Mouse (Mus musculus): ENCODE data around the gene Them7. TPM values are rescaled to one million over a fixed set of nuclear protein-coding genes. Genes with fewer than 3 reads are reported as not detected.

Gene Them7
- not detected in 2 replicates for polyA plus RNA-seq (2016; fragmentation: Nextera tagmentation; extraction: Ambion mirVana)

DNA sequence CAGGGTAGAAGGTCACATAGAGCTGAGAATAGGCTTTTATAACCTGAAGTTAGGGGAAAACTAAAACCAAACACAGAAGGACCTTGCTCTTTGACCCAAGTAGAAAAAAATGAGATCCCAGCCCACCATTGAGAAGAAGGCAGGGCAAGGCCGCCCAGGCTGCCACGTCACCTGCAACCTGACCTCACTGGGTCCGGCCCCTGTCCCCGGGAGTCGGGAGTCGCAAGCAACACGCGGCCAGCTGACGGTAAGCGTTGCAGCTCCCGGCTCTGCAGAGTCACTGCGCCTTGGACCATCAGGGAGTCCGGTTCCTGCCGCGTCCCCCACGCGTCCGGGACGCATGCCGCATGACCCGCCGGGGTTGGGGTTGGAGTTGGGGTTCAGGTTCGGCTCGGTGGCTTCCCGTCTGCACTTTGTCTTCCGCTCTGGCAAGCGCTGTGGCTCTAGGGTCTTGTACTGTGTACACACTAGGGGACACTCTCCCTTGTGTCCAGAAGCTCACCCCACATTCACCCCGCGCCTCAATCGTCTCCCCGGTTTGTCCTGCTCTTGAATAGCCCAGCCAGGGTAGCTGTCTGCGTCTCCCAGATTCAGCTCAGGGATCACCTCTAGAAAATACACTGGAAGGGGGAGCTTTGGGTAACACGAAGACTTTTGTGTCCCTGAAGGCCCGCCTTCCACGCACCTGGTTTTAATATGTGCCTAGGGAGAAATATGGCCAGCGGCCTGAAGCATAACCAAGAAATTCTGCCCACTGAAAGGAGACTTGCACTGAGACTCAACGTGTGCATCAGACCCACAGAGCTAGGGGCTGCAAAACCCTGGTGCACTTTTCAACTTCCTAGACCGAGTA lies at the start of gene Them7:
TSS of gene Them7 (plus strand) at position 187 of the 853 bp plus-strand sequence.
- Histone ChIP-seq H3K4me2 (peak within 1 kb of the TSS; percentile 67), H3K9me3 (no peaks in the 10 kb centered on the region), H3K9ac (peak within 1 kb of the TSS; percentile 45; the same call in 1 of the 2 replicates), H3K4me1 (peaks cover 10% of the 10 kb centered on the region), H3K4me3 (replicated peaks) (peak within 1 kb of the TSS; percentile 35), H3K27ac (no peak within 1 kb of the TSS), H3K36me3 (replicated peaks) (no peaks in the 10 kb centered on the region), H3K27me3 (peaks cover 45% of the 10 kb centered on the region)
- 2% methylated on average over 38 of the region's 38 CpGs for WGBS
- ATAC-seq (ENCODE audit: low FRiP score) = no peak

DNA sequence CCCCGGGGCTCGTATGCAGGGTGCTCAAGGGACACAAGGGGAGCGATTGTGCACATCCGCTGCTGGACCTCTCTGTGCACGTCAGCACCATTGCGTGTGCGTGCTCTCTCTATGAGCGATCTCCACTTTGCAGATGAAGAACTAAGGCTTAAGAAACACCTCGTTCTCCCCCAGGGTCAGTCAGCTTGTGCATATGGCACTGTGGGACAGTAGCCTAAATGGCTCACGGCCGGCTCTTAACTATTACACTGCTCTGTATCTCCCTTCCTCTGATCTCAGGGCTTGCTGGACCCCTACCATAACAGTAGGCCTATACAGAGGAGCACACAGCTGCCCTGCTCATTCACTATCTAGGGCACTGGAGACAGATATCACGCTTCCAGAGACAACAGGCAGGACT lies 45.2 kb upstream of the Them7 start:
- H3K36me3 ChIP-seq (replicated peaks) = no peaks in the 10 kb centered on the region
- 0 out of 2 replicates have a peak, but pooled peaks cover 3% of the 10 kb centered on the region for H3K9me3 ChIP-seq
- H3K4me3 ChIP-seq (replicated peaks) = no peak overlapping the region
- 96% methylated on average over 12 of the region's 12 CpGs for WGBS
- no peak overlapping the region for H3K27ac ChIP-seq
- H3K9ac ChIP-seq = no peak overlapping the region
- no peaks in the 10 kb centered on the region for H3K4me1 ChIP-seq
- H3K27me3 ChIP-seq = peaks cover 4% of the 10 kb centered on the region; the same call in 1 of the 2 replicates
- H3K4me2 ChIP-seq = no peak overlapping the region
- ATAC-seq (ENCODE audit: low FRiP score) = no peak

DNA sequence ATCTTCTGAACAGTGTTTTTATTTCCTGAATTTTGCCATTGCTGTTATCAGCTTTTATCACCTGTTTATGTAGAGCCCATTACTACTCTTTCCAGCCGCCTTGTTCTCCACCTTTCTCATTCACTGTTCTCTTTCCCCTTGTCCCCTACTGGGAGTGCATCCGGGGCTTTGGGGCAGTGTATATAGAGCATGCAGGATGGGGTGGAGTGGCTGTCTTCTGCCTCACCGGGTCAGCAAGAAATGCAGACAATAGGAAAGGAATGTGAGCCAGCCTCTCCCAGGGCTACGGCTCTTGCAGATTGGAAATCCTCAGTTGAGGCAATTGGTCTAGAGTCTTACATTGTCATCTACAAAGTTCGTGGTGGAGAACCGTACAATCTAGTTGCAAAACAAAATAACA lies 41.6 kb upstream of the Them7 start:
- no peaks in the 10 kb centered on the region for H3K27me3 ChIP-seq
- no peak overlapping the region for H3K9ac ChIP-seq
- no peak overlapping the region for H3K4me3 ChIP-seq (replicated peaks)
- H3K4me1 ChIP-seq = no peaks in the 10 kb centered on the region
- H3K36me3 ChIP-seq (replicated peaks) = no peaks in the 10 kb centered on the region
- no peak for ATAC-seq (ENCODE audit: low FRiP score)
- H3K27ac ChIP-seq = no peak overlapping the region
- 31% methylated on average over 6 of the region's 6 CpGs for WGBS
- 0 out of 2 replicates have a peak, but pooled peaks cover 3% of the 10 kb centered on the region for H3K9me3 ChIP-seq
- no peak overlapping the region for H3K4me2 ChIP-seq

DNA sequence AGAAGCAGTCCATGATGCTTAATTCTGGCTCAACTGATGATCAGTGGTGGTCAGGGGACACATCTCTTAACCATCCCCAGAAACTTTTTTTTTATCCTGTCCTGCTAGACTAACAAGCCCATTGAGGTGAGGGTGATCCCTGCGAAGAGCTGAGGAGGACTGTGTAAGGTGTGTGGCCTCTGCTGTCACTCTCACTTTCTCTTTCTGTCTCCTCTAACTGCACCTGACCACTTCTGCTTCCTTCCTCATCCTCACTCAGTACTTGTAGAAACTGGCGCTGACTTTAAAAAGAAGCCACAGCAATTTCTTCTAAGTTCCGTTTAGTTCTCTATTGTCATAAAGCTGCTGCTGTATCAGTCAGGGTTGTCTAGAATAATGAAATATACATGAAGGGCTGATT lies 39.0 kb upstream of the Them7 start:
- H3K27me3 ChIP-seq = no peaks in the 10 kb centered on the region
- no peaks in the 10 kb centered on the region for H3K9me3 ChIP-seq
- no peaks in the 10 kb centered on the region for H3K4me1 ChIP-seq
- H3K27ac ChIP-seq = no peak overlapping the region
- no peak overlapping the region for H3K9ac ChIP-seq
- no peak overlapping the region for H3K4me2 ChIP-seq
- WGBS = 93% methylated on average over 3 of the region's 3 CpGs
- H3K4me3 ChIP-seq (replicated peaks) = no peak overlapping the region
- H3K36me3 ChIP-seq (replicated peaks) = no peaks in the 10 kb centered on the region
- ATAC-seq (ENCODE audit: low FRiP score) = no peak

DNA sequence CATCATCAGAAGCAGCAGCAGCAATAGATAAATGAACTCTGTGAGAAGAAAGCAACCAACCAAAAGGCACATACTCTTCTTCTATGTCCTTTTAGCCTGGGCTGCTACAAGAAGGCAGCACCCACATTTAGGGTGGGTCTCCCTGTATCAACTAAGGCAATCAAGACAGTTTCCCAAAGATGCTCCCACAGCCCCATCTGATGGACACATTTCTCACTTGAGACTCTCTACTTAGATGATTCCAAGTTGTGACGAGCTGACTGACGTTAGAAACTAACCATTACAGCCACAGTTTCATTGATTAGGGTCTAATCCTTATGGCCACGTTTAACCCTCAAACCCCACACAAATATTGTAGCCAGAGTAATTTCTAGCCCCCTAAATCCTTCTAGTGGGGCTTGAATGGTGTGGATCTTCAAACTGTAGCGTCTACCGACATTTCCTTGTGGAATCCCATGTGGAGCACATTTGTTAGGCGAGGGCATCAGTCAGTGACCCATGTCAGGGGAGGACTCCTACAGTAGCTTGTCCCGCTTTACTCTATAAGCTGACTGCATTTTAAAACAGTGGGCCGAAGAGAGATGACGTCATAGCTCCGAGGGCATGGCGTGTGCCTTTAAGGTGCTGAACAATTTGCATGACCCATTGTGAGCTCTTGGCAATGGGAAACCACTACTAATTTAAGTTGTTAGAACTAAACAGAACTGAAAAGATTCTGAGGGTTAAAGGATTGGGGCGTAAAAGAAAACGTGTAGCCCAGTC lies 38.2 kb upstream of the Them7 start:
- 75% methylated on average over 13 of the region's 13 CpGs for WGBS
- no peak for ATAC-seq (ENCODE audit: low FRiP score)
- no peaks in the 10 kb centered on the region for H3K4me1 ChIP-seq
- H3K9me3 ChIP-seq = no peaks in the 10 kb centered on the region
- H3K4me2 ChIP-seq = no peak overlapping the region
- no peaks in the 10 kb centered on the region for H3K27me3 ChIP-seq
- no peaks in the 10 kb centered on the region for H3K36me3 ChIP-seq (replicated peaks)
- H3K9ac ChIP-seq = no peak overlapping the region
- H3K27ac ChIP-seq = no peak overlapping the region
- H3K4me3 ChIP-seq (replicated peaks) = no peak overlapping the region

DNA sequence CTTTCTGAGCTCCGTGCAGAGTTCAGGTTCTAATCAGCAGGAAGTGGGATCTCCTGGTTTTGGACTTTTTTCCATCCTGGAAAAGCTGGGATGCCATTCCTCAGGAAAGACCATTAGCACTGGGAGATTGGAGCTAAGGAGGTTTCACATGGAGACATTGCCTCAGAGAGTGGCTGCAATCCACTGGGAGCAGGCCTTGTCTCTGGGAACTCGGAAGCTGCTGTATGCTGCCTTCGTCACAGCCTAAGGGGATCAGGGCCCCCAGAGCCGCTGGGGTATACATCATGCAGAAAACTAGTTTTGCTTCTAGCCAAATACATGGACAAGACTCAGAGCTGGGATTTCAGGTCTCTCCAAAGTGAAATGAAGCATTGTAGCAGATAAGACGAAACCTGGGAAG lies 37.5 kb upstream of the Them7 start:
- H3K4me3 ChIP-seq (replicated peaks) = no peak overlapping the region
- H3K27me3 ChIP-seq = no peaks in the 10 kb centered on the region
- 84% methylated on average over 5 of the region's 5 CpGs for WGBS
- no peak for ATAC-seq (ENCODE audit: low FRiP score)
- H3K9me3 ChIP-seq = no peaks in the 10 kb centered on the region
- H3K27ac ChIP-seq = no peak overlapping the region
- H3K4me2 ChIP-seq = no peak overlapping the region
- H3K9ac ChIP-seq = no peak overlapping the region
- H3K4me1 ChIP-seq = no peaks in the 10 kb centered on the region
- H3K36me3 ChIP-seq (replicated peaks) = no peaks in the 10 kb centered on the region

DNA sequence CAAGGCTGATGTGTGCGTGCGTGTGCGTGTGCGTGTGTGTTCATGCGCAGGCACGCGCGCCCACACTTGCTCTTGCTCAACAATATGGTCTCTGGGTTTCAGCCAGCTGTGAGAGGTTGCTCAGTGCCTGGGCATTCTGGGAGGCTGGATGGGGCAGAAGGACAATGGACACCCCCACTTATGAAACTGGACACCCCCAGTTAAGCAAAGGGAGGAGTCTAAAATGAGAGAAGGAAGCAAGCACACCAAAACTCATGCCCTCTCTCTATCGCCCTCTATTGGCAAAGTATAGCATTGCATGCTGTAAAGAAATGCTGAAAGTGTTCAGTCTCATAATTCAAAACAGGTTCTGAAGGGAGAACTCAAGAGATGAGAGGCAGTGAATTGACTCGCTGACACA lies 35.9 kb upstream of the Them7 start:
- 75% methylated on average over 10 of the region's 10 CpGs for WGBS
- Histone ChIP-seq H3K9ac (no peak overlapping the region), H3K4me3 (replicated peaks) (no peak overlapping the region), H3K4me1 (no peaks in the 10 kb centered on the region), H3K4me2 (no peak overlapping the region), H3K36me3 (replicated peaks) (no peaks in the 10 kb centered on the region), H3K9me3 (no peaks in the 10 kb centered on the region), H3K27me3 (no peaks in the 10 kb centered on the region), H3K27ac (no peak overlapping the region)
- no peak for ATAC-seq (ENCODE audit: low FRiP score)

DNA sequence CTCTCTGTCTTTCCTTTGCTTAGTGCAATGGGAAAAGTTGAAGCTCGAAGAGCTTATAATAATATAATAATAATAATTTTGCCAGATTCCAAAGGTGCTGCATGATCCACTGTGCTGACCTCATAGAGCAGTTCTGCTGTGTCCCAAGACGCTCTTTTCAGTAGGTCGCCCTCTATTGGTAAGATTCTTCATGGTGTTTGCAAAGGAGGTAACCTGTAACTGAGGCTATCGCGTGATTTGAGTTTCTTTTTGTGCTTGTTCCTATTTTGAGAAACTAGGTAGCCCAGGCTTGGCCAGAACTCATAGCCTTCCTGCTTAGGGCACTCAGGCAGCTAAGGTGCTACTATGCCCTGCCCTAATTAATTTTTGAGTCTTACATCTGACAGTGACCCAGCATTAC lies 34.8 kb upstream of the Them7 start:
- 27% methylated on average over 5 of the region's 5 CpGs for WGBS
- Histone ChIP-seq H3K9me3 (no peaks in the 10 kb centered on the region), H3K36me3 (replicated peaks) (no peaks in the 10 kb centered on the region), H3K4me2 (no peak overlapping the region), H3K4me3 (replicated peaks) (no peak overlapping the region), H3K9ac (no peak overlapping the region), H3K27ac (no peak overlapping the region), H3K4me1 (no peaks in the 10 kb centered on the region), H3K27me3 (no peaks in the 10 kb centered on the region)
- ATAC-seq (ENCODE audit: low FRiP score) = no peak

DNA sequence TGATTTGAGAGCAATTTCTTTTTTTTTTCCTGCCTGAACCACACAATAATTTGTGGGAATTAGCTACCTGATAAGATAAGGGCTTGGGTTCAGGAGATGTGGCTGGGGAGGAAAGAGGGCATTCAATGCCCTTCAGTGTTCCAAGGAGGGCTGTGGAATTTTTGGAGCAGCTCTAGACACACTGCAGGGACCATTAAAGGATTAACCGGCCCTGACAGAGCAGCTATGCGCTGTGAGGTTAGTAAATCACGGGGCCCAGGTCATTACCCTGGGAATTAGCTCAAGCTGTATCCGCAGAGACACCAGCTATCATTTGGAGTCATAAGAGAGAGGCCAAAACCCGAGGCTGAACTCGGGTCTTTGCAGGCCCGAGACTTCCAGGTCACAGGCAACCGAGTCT lies 24.0 kb upstream of the Them7 start:
- no peak overlapping the region for H3K4me2 ChIP-seq
- no peak for ATAC-seq (ENCODE audit: low FRiP score)
- H3K36me3 ChIP-seq (replicated peaks) = no peaks in the 10 kb centered on the region
- H3K27ac ChIP-seq = no peak overlapping the region
- H3K27me3 ChIP-seq = no peaks in the 10 kb centered on the region
- WGBS = 36% methylated on average over 8 of the region's 8 CpGs
- no peaks in the 10 kb centered on the region for H3K9me3 ChIP-seq
- no peak overlapping the region for H3K9ac ChIP-seq
- no peak overlapping the region for H3K4me3 ChIP-seq (replicated peaks)
- no peaks in the 10 kb centered on the region for H3K4me1 ChIP-seq

DNA sequence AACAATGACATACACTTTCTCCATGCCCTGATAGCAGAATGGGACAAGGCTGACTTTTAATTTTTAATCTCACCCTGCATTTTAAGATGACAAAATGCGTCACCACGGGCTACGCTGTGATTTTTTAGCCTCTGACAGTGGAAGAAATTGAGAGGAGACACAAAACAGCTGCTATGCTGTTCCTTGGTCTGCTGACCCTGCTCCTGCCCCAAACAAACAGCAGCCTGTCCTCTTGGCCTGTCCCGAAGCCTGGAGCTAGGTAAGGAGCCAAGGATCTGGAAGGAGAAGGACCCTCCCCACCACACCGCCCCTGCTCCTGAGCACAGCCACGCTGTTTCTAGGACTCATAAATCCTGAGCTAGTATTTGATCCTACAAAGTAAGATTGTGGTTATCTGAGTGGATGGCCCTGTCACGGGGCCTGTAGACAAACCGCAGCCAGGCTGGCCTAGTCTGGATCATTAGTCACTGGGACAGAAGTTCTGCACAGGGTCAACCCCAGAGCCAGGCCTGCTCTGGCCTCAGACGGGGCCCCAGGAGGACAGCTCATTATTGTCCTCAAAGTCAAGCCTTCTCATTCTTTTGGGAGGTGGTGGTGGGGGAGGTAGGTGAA lies 17.5 kb upstream of the Them7 start:
- H3K27ac ChIP-seq = no peak overlapping the region
- H3K4me3 ChIP-seq (replicated peaks) = no peak overlapping the region
- ATAC-seq (ENCODE audit: low FRiP score) = no peak
- no peaks in the 10 kb centered on the region for H3K36me3 ChIP-seq (replicated peaks)
- 0 out of 2 replicates have a peak, but pooled peaks cover 4% of the 10 kb centered on the region for H3K27me3 ChIP-seq
- H3K9ac ChIP-seq = no peak overlapping the region
- H3K4me2 ChIP-seq = no peak overlapping the region
- H3K9me3 ChIP-seq = no peaks in the 10 kb centered on the region
- WGBS = 91% methylated on average over 9 of the region's 9 CpGs
- H3K4me1 ChIP-seq = no peaks in the 10 kb centered on the region

DNA sequence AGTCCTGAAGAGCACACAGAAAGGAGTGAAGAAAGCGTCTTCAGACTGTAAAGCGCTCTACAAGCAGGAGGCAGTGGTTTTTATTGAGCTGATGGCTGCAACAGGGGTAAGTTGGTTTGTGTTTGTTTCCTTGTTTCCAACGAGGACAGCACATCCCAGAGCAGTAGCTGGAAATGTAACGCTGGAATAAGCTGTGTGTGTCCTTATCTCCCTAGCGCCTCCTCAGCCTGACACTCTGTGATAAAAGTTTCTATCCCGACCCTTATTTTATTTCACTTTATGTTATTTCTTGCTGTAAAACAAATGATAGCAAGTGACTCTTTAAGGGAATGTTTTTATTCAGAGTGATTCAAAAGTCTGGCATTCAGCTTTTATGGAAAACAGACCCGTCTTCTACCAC lies 11.3 kb upstream of the Them7 start:
- Histone ChIP-seq H3K9me3 (no peaks in the 10 kb centered on the region), H3K27me3 (0 out of 2 replicates have a peak, but pooled peaks cover 4% of the 10 kb centered on the region), H3K4me1 (no peaks in the 10 kb centered on the region), H3K27ac (no peak overlapping the region), H3K36me3 (replicated peaks) (no peaks in the 10 kb centered on the region), H3K4me3 (replicated peaks) (no peak overlapping the region), H3K9ac (no peak overlapping the region), H3K4me2 (no peak overlapping the region)
- no peak for ATAC-seq (ENCODE audit: low FRiP score)
- 77% methylated on average over 7 of the region's 7 CpGs for WGBS

DNA sequence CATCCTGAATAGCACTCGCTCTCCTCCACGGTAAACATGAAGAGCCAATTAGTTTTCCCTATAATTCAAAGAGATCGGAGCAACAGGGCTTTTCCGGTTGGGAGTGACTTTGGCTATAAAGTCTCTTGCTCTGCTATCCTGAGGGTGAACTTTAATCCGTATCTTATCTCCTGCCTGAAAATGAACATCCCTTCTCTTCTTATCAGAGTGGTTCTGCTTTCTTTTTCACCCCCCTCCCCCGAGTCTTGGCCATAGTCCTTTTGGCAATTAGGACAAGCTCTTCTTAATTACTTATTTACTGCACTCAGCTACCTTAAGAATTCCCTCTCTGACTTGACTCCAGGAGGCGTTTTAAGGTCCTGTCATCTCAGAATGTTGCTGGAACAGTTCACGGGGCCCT lies 8.2 kb upstream of the Them7 start:
- Histone ChIP-seq H3K4me2 (no peak overlapping the region), H3K4me1 (no peaks in the 10 kb centered on the region), H3K4me3 (replicated peaks) (no peak overlapping the region), H3K27me3 (no peaks in the 10 kb centered on the region), H3K9me3 (no peaks in the 10 kb centered on the region), H3K36me3 (replicated peaks) (no peaks in the 10 kb centered on the region), H3K27ac (no peak overlapping the region), H3K9ac (no peak overlapping the region)
- WGBS = 36% methylated on average over 8 of the region's 8 CpGs
- no peak for ATAC-seq (ENCODE audit: low FRiP score)
